Mouse (Mus musculus) Patski (cell line): ENCODE measurements around the gene Mri1. TPM values are rescaled to one million over a fixed set of nuclear protein-coding genes. Genes with fewer than 3 reads are reported as not detected.

ENCODE experiments used
- ATAC-seq: fragments of 100-300 bp; one replicate; pipeline ENCODE4 v1.8.0; 2021
- CTCF ChIA-PET: fragments of 350-600 bp; sonication (Branson Sonifier 250); formaldehyde crosslinking; loops from one replicate; lab custom pipeline; 2022; ENCODE audit warnings: inconsistent platforms; lab: Charles Lee
- POLR2A ChIA-PET: fragments of 350-600 bp; sonication (Branson Sonifier 250); formaldehyde crosslinking; loops from one replicate; lab custom pipeline; 2022; ENCODE audit warnings: antibody characterized with exemption, inconsistent platforms; lab: Charles Lee
- DNase-seq: peaks from one replicate; pipeline ENCODE4 v3.0.0-alpha.2; 2011; ENCODE audit warnings: low read depth, low spot score
- H3K27me3 ChIP-seq: fragments of 371-371 bp; one replicate; pipeline ENCODE4 v1.5.1; 2021
- CTCF ChIP-seq: fragments of 100-300 bp; IDR thresholded peaks from one replicate; pipeline ENCODE4 v1.5.1; 2021
- in situ Hi-C: fragments of 300-500 bp; cut with MboI; formaldehyde crosslinking; loops from 3 replicates; pipeline ENCODE4 v1.11.1; 2018; ENCODE audit warnings: low pct_unique_long_range_greater_than_20kb, mixed read lengths
- polyA plus RNA-seq: library from polyadenylated mRNA; unstranded; gene quantifications from one replicate; pipeline ENCODE4 v1.2.3, GENCODE M21; 2021

Mri1 gene
- polyA plus RNA-seq, 1 experiment from 2014 or later = 49.0 TPM

- ATAC-seq (no peak), DNase-seq (no peak)
- in situ Hi-C loops = no loop called here
- no peaks in the 10 kb centered on the region for H3K27me3 ChIP-seq
- ChIA-PET POLR2A (no interaction called here), CTCF (no interaction called here)
- TF ChIP-seq CTCF = no peak
Observed at GRCm38 (mm10) chr8:84273968-84274367, 16.8 kb upstream of the Mri1 start.

- no peak for DNase-seq
- CTCF ChIA-PET = interaction anchor here (1.0 kb wide), 1 partner anchor 13 kb away, joined by 3 read pairs; no protein-coding TSS in a partner anchor
- in situ Hi-C loops = no loop called here
- no peaks in the 10 kb centered on the region for H3K27me3 ChIP-seq
- no peak for TF ChIP-seq CTCF
- POLR2A ChIA-PET = no interaction called here
- ATAC-seq = no peak
Observed at GRCm38 (mm10) chr8:84272302-84272701, 15.2 kb upstream of the Mri1 start.

- in situ Hi-C loops = no loop called here
- POLR2A ChIA-PET = interaction anchor here (1.0 to 1.2 kb wide), 2 partner anchors 13 to 20 kb away, joined by 3 read pairs; partner anchors contain the start of genes D8Ertd738e and Mri1
- DNase-seq (peak; percentile 96), ATAC-seq (peak; percentile 94)
- CTCF ChIA-PET = interaction anchor here (0.6 kb wide), 1 partner anchor 15 kb away, joined by 3 read pairs; no protein-coding TSS in a partner anchor
- TF ChIP-seq CTCF = no peak
- no peaks in the 10 kb centered on the region for H3K27me3 ChIP-seq
Observed at GRCm38 (mm10) chr8:84269950-84270773, 13.0 kb upstream of the Mri1 start, which contains the start of gene Ccdc130. Gene Ccdc130 (minus strand): TSS chr8:84270380.

GRCm38 (mm10) chr8:84261098-84261497 lies 4.0 kb upstream of the Mri1 start:
- POLR2A ChIA-PET = no interaction called here
- no peak for DNase-seq
- no peak for ATAC-seq
- H3K27me3 ChIP-seq = no peaks in the 10 kb centered on the region
- TF ChIP-seq CTCF = no peak
- in situ Hi-C loops = no loop called here
- CTCF ChIA-PET = no interaction called here

GRCm38 (mm10) chr8:84256458-84256821 lies 686 bp downstream of the Mri1 start:
- no peak for TF ChIP-seq CTCF
- in situ Hi-C loops = no loop called here
- DNase-seq = no peak
- ChIA-PET CTCF (interaction anchor here (1.2 to 1.7 kb wide), 7 partner anchors 9 to 55 kb away, joined by 3 to 5 read pairs (median 4); no protein-coding TSS in a partner anchor), POLR2A (interaction anchor here (1.1 to 1.9 kb wide), 3 partner anchors 14 to 70 kb away, joined by 4 to 9 read pairs (median 5); partner anchors contain the start of gene Zswim4)
- H3K27me3 ChIP-seq = no peaks in the 10 kb centered on the region
- ATAC-seq = peak; percentile 14

- ChIA-PET POLR2A (interaction anchor here (1.8 to 1.9 kb wide), 2 partner anchors 14 to 18 kb away, joined by 5 to 9 read pairs; partner anchors contain the start of gene Zswim4), CTCF (interaction anchor here (1.2 to 1.5 kb wide), 4 partner anchors 10 to 54 kb away, joined by 3 to 5 read pairs (median 4); no protein-coding TSS in a partner anchor)
- TF ChIP-seq CTCF = no peak
- ATAC-seq = no peak
- no peak for DNase-seq
- H3K27me3 ChIP-seq = no peaks in the 10 kb centered on the region
- in situ Hi-C loops = no loop called here
Observed at GRCm38 (mm10) chr8:84255858-84256257, 1.3 kb downstream of the Mri1 start.

GRCm38 (mm10) chr8:84249257-84250170 lies 7.6 kb downstream of the Mri1 start, which contains the start of gene D8Ertd738e:
Gene D8Ertd738e (minus strand): TSS chr8:84249719.
- no peak for DNase-seq
- CTCF ChIA-PET = no interaction called here
- in situ Hi-C loops = no loop called here
- POLR2A ChIA-PET = interaction anchor here (1.0 kb wide), 1 partner anchor 21 kb away, joined by 3 read pairs; the partner anchor contains the start of gene Ccdc130
- peak; percentile 74 for ATAC-seq
- no peak for TF ChIP-seq CTCF
- no peaks in the 10 kb centered on the region for H3K27me3 ChIP-seq

- H3K27me3 ChIP-seq = no peaks in the 10 kb centered on the region
- ChIA-PET CTCF (interaction anchor here (1.0 to 1.6 kb wide), 2 partner anchors 14 to 23 kb away, joined by 3 read pairs; no protein-coding TSS in a partner anchor), POLR2A (interaction anchor here (2.4 kb wide), 1 partner anchor 15 kb away, joined by 9 read pairs; the partner anchor contains the start of gene Mri1)
- TF ChIP-seq CTCF = no peak
- ATAC-seq (no peak), DNase-seq (no peak)
- in situ Hi-C loops = no loop called here
Observed at GRCm38 (mm10) chr8:84241821-84242220, 15.3 kb downstream of the Mri1 start.

GRCm38 (mm10) chr8:84241167-84241566 lies 16.0 kb downstream of the Mri1 start:
- no peak for DNase-seq
- CTCF ChIA-PET = interaction anchor here (0.8 to 1.8 kb wide), 4 partner anchors 15 to 55 kb away, joined by 3 to 5 read pairs (median 3); no protein-coding TSS in a partner anchor
- ATAC-seq = no peak
- POLR2A ChIA-PET = interaction anchor here (1.0 to 2.4 kb wide), 2 partner anchors 15 to 40 kb away, joined by 3 to 9 read pairs; partner anchors contain the start of gene Mri1
- H3K27me3 ChIP-seq = no peaks in the 10 kb centered on the region
- no peak for TF ChIP-seq CTCF
- in situ Hi-C loops = no loop called here
